Mouse (Mus musculus): Measurements from ENCODE around the gene Anapc13. TPM values are rescaled to one million over a fixed set of nuclear protein-coding genes. Genes with fewer than 3 reads are reported as not detected.
A peak's percentile ranks its signal among the peaks of the same experiment; 100 is the strongest.

The Anapc13 gene
- total RNA-seq, 2 experiments from 2014 or later: 5.6 to 42.3 TPM

GRCm38 (mm10) chr9:102627442-102627841 lies 1.3 kb downstream of the Anapc13 start:
- no peak for ATAC-seq (replicated peaks; ENCODE audit: low FRiP score, poor library complexity, severe bottlenecking)

GRCm38 (mm10) chr9:102629052-102629451 lies 3.0 kb downstream of the Anapc13 start:
- no peak for ATAC-seq (replicated peaks; ENCODE audit: low FRiP score, poor library complexity, severe bottlenecking)

GRCm38 (mm10) chr9:102631589-102632147 lies 5.6 kb downstream of the Anapc13 start:
- ATAC-seq (replicated peaks; ENCODE audit: low FRiP score, poor library complexity, severe bottlenecking): no peak

GRCm38 (mm10) chr9:102632173-102632572 lies 6.1 kb downstream of the Anapc13 start:
- ATAC-seq (replicated peaks; ENCODE audit: low FRiP score, poor library complexity, severe bottlenecking): no peak

- peak; percentile 89 for ATAC-seq (replicated peaks; ENCODE audit: low FRiP score, poor library complexity, severe bottlenecking)
Measured at GRCm38 (mm10) chr9:102632923-102633537, 6.9 kb downstream of the Anapc13 start.

GRCm38 (mm10) chr9:102634453-102634852 lies 8.4 kb downstream of the Anapc13 start:
- no peak for ATAC-seq (replicated peaks; ENCODE audit: low FRiP score, poor library complexity, severe bottlenecking)

- peak; percentile 58 for ATAC-seq (replicated peaks; ENCODE audit: low FRiP score, poor library complexity, severe bottlenecking)
Measured at GRCm38 (mm10) chr9:102636553-102636952, 10.5 kb downstream of the Anapc13 start.

GRCm38 (mm10) chr9:102637115-102637514 lies 11.0 kb downstream of the Anapc13 start:
- no peak for ATAC-seq (replicated peaks; ENCODE audit: low FRiP score, poor library complexity, severe bottlenecking)

GRCm38 (mm10) chr9:102638963-102639362 lies 12.9 kb downstream of the Anapc13 start:
- no peak for ATAC-seq (replicated peaks; ENCODE audit: low FRiP score, poor library complexity, severe bottlenecking)

GRCm38 (mm10) chr9:102639510-102639909 lies 13.4 kb downstream of the Anapc13 start:
- no peak for ATAC-seq (replicated peaks; ENCODE audit: low FRiP score, poor library complexity, severe bottlenecking)

GRCm38 (mm10) chr9:102641531-102641930 lies 15.4 kb downstream of the Anapc13 start:
- no peak for ATAC-seq (replicated peaks; ENCODE audit: low FRiP score, poor library complexity, severe bottlenecking)

GRCm38 (mm10) chr9:102643071-102643485 lies 17.0 kb downstream of the Anapc13 start:
- ATAC-seq (replicated peaks; ENCODE audit: low FRiP score, poor library complexity, severe bottlenecking): no peak

GRCm38 (mm10) chr9:102643486-102644101 lies 17.5 kb downstream of the Anapc13 start:
- ATAC-seq (replicated peaks; ENCODE audit: low FRiP score, poor library complexity, severe bottlenecking): no peak

GRCm38 (mm10) chr9:102645119-102645695 lies 19.1 kb downstream of the Anapc13 start:
- ATAC-seq (replicated peaks; ENCODE audit: low FRiP score, poor library complexity, severe bottlenecking): no peak

- no peak for ATAC-seq (replicated peaks; ENCODE audit: low FRiP score, poor library complexity, severe bottlenecking)
Measured at GRCm38 (mm10) chr9:102647010-102647409, 20.9 kb downstream of the Anapc13 start.

GRCm38 (mm10) chr9:102649917-102650527 lies 23.9 kb downstream of the Anapc13 start:
- no peak for ATAC-seq (replicated peaks; ENCODE audit: low FRiP score, poor library complexity, severe bottlenecking)

GRCm38 (mm10) chr9:102650637-102651036 lies 24.5 kb downstream of the Anapc13 start:
- ATAC-seq (replicated peaks; ENCODE audit: low FRiP score, poor library complexity, severe bottlenecking): no peak

- ATAC-seq (replicated peaks; ENCODE audit: low FRiP score, poor library complexity, severe bottlenecking): no peak
Measured at GRCm38 (mm10) chr9:102651199-102651720, 25.2 kb downstream of the Anapc13 start.

- ATAC-seq (replicated peaks; ENCODE audit: low FRiP score, poor library complexity, severe bottlenecking): no peak
Measured at GRCm38 (mm10) chr9:102656355-102657095, 30.4 kb downstream of the Anapc13 start.

GRCm38 (mm10) chr9:102668115-102668514 lies 42.0 kb downstream of the Anapc13 start:
- no peak for ATAC-seq (replicated peaks; ENCODE audit: low FRiP score, poor library complexity, severe bottlenecking)
